8 mouse cellular contexts compared by ENCODE assay signal in the genomic region with DNA sequence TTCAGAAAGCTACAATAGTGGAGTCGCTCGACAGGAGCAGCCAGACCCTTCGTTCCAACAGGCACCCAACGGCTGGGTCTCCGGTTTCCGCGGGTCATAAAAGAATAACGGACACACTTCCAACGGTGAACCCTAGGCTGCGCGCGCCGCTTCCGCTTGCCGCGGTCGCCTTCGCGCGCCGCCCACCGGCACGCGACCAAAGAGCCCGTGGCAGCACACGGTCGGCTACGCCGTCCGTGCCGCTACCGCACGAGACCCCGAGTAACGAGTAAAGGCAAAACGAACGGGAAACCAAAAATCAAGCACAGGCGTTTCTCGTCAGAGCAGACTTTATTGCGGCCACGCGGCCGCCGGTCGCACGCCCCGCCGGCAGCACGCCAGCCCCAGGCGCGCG. TPM values are rescaled to one million over a fixed set of nuclear protein-coding genes. Genes with fewer than 3 reads are reported as not detected.
DNase-seq lines count a peak whose midpoint lies in the region; ATAC-seq and TF ChIP-seq lines count a peak whose summit lies in the region.

No protein-coding gene starts in this region.

- H3K4me1 ChIP-seq in ES-E14 (ENCODE audit: control insufficient read depth in 2 of 2, insufficient read depth in 2 of 2, low read length in 2 of 2, poor library complexity in 1 of 2): peaks cover 1 to 4% of the 10 kb centered on the region in 2 experiments; a peak in 2 of 4 replicates
- H3K4me1 ChIP-seq in forebrain, embryonic 12.5 days: peaks cover 32% of the 10 kb centered on the region
- peaks cover 17% of the 10 kb centered on the region for H3K4me1 ChIP-seq in lung, embryonic 16.5 days (replicated peaks; ENCODE audit: control insufficient read depth, insufficient read depth, low read length)

- in situ Hi-C loops in ES-E14 (cut with MboI; ENCODE audit: low sequenced_read_pairs in 2 of 2, unreplicated experiment in 2 of 2): no loop called here

- peak overlapping the region; percentile 53 for H3K4me2 ChIP-seq in forebrain, embryonic 12.5 days
- peak overlapping the region; percentile 64 for H3K4me2 ChIP-seq in lung, embryonic 16.5 days (ENCODE audit: low read depth, low read length)

- H3K27me3 ChIP-seq in forebrain, embryonic 12.5 days: no peaks in the 10 kb centered on the region
- H3K27me3 ChIP-seq in lung, embryonic 16.5 days (ENCODE audit: control insufficient read depth, insufficient read depth, low read depth, low read length): no peaks in the 10 kb centered on the region

- WGBS in forebrain, embryonic 12.5 days: under 1% methylated on average over 52 of the region's 52 CpGs
- WGBS in lung, embryonic 16.5 days: under 1% methylated on average over 52 of the region's 52 CpGs

- ATAC-seq in forebrain, embryonic 12.5 days (ENCODE audit: low FRiP score): peak; percentile 43
- ATAC-seq in lung, embryonic 16.5 days (ENCODE audit: low read depth): peak; percentile 27

- H3K4me3 ChIP-seq in ES-E14 (ENCODE audit: insufficient read depth in 1 of 2, low read depth in 1 of 2, low read length in 2 of 2, poor library complexity in 1 of 2, severe bottlenecking in 1 of 2): peak overlapping the region; percentile 82 to 85
- peak overlapping the region; percentile 100 for H3K4me3 ChIP-seq in forebrain, embryonic 12.5 days (replicated peaks)
- H3K4me3 ChIP-seq in lung, embryonic 16.5 days (ENCODE audit: low read length): peak overlapping the region; percentile 98

- H3K27ac ChIP-seq in ES-E14 (ENCODE audit: insufficient read depth, low read depth, low read length, poor library complexity, severe bottlenecking): peak overlapping the region; percentile 91
- H3K27ac ChIP-seq in forebrain, embryonic 12.5 days: peak overlapping the region; percentile 99
- peak overlapping the region; percentile 96 for H3K27ac ChIP-seq in lung, embryonic 16.5 days (ENCODE audit: low read length)

- no peaks in the 10 kb centered on the region for H3K9me3 ChIP-seq in ES-E14 (ENCODE audit: control insufficient read depth, insufficient read depth, low read depth, low read length)
- no peaks in the 10 kb centered on the region for H3K9me3 ChIP-seq in forebrain, embryonic 12.5 days
- no peaks in the 10 kb centered on the region for H3K9me3 ChIP-seq in lung, embryonic 16.5 days (ENCODE audit: control insufficient read depth, low read length)

- intact Hi-C loops in heart, postnatal 10 days (cut with DNase I): no loop called here

- peak; percentile 66 for DNase-seq in ES-E14 (ENCODE audit: low read depth, low spot score)
- DNase-seq in c-Kit-positive CD71-positive TER-119-positive erythroid progenitor cells, embryonic 14.5 days (ENCODE audit: low spot score): peak; percentile 80
- peak; percentile 86 to 92 for DNase-seq in heart, postnatal 10 days
- DNase-seq in layer of hippocampus, adult 8-10 months (ENCODE audit: low spot score in 2 of 2): peak; percentile 68 to 75
- DNase-seq in ovary, postnatal 10 days (ENCODE audit: low spot score): peak; percentile 48
- peak; percentile 89 for DNase-seq in thymus, postnatal 0 days (ENCODE audit: low spot score)

- H3K36me3 ChIP-seq in ES-E14 (ENCODE audit: control insufficient read depth, insufficient read depth, low read length, poor library complexity, severe bottlenecking): peaks cover 7% of the 10 kb centered on the region
- no peaks in the 10 kb centered on the region for H3K36me3 ChIP-seq in forebrain, embryonic 12.5 days (replicated peaks)
- no peaks in the 10 kb centered on the region; the same call in 1 of the 2 replicates for H3K36me3 ChIP-seq in lung, embryonic 16.5 days (ENCODE audit: control insufficient read depth, insufficient read depth, low read length)

- H3K9ac ChIP-seq in ES-E14 (ENCODE audit: insufficient read depth, low read depth, low read length, poor library complexity, severe bottlenecking): peak overlapping the region; percentile 92
- peak overlapping the region; percentile 80 for H3K9ac ChIP-seq in forebrain, embryonic 12.5 days
- peak overlapping the region; percentile 84 for H3K9ac ChIP-seq in lung, embryonic 16.5 days (ENCODE audit: low read length)

TF ChIP-seq in ES-E14, 5 proteins besides CTCF, POLR2A, EP300 and RAD21:
- TF ChIP-seq HCFC1 (IDR thresholded peaks at IDR 0.05; ENCODE audit: borderline replicate concordance, insufficient read depth, low read length): peak; percentile 75
- TF ChIP-seq CHD2 (IDR thresholded peaks at IDR 0.05; ENCODE audit: low read depth, low read length): no peak
- no peak for TF ChIP-seq MAFK (IDR thresholded peaks at IDR 0.05; ENCODE audit: insufficient read depth, low read depth, low read length)

RNA-seq across cellular contexts. Expression of a gene that starts 0.6 kb away (rescaled TPM):
- total RNA-seq in ES-E14 (2012; rRNA removed): 40.5 and 42.2 TPM in 2 replicates
- 19.5 and 21.5 TPM in 2 replicates for polyA plus RNA-seq in forebrain, embryonic 12.5 days (2016; fragmentation: Nextera tagmentation; extraction: Ambion mirVana)
- 10 to 100 TPM; 36.0 to 44.9 TPM for total RNA-seq in heart, postnatal 10 days (2021)
- 10 to 100 TPM; 43.9 to 50.6 (median 48.8) TPM for total RNA-seq in layer of hippocampus, adult 8-10 months (2022)
- polyA plus RNA-seq in lung, embryonic 16.5 days (2015; fragmentation: Nextera tagmentation; extraction: Ambion mirVana): 14.6 and 14.9 TPM in 2 replicates
- polyA plus RNA-seq in thymus, postnatal 0 days (2015; fragmentation: Nextera tagmentation; extraction: Ambion mirVana): 20.6 and 27.4 TPM in 2 replicates

RNA-seq across cellular contexts. Expression of a gene that starts 43.5 kb away (rescaled TPM):
- total RNA-seq in ES-E14 (2012; rRNA removed): 2.1 and 3.5 TPM in 2 replicates
- 15.8 and 17.0 TPM in 2 replicates for polyA plus RNA-seq in forebrain, embryonic 12.5 days (2016; fragmentation: Nextera tagmentation; extraction: Ambion mirVana)
- total RNA-seq in heart, postnatal 10 days (2021): 1 to 10 TPM; 2.4 to 2.8 TPM
- 10 to 100 TPM; 18.4 to 28.4 (median 21.8) TPM for total RNA-seq in layer of hippocampus, adult 8-10 months (2022)
- polyA plus RNA-seq in lung, embryonic 16.5 days (2015; fragmentation: Nextera tagmentation; extraction: Ambion mirVana): 7.5 and 7.8 TPM in 2 replicates
- polyA plus RNA-seq in thymus, postnatal 0 days (2015; fragmentation: Nextera tagmentation; extraction: Ambion mirVana): 14.8 and 16.4 TPM in 2 replicates

RNA-seq across cellular contexts. Expression of a gene that starts 43.7 kb away (rescaled TPM):
- 8.1 and 8.6 TPM in 2 replicates for total RNA-seq in ES-E14 (2012; rRNA removed)
- polyA plus RNA-seq in forebrain, embryonic 12.5 days (2016; fragmentation: Nextera tagmentation; extraction: Ambion mirVana): 11.3 and 11.7 TPM in 2 replicates
- 1 to 10 TPM; 5.0 to 6.3 TPM for total RNA-seq in heart, postnatal 10 days (2021)
- 10 to 100 TPM in 1 of 4 experiments, 1 to 10 TPM in 3; 8.1 to 10.8 (median 9.0) TPM for total RNA-seq in layer of hippocampus, adult 8-10 months (2022)
- 9.3 and 9.5 TPM in 2 replicates for polyA plus RNA-seq in lung, embryonic 16.5 days (2015; fragmentation: Nextera tagmentation; extraction: Ambion mirVana)
- 7.3 and 8.4 TPM in 2 replicates for polyA plus RNA-seq in thymus, postnatal 0 days (2015; fragmentation: Nextera tagmentation; extraction: Ambion mirVana)

Comparison
In these comparisons a context has a peak if more than half of its experiments do, and no peak if none do; other contexts are left out.
1. Peak in every context shown above with its lines: DNase-seq, ATAC-seq, H3K4me3 ChIP-seq and H3K27ac ChIP-seq.